Mouse (Mus musculus): Measurements from ENCODE around the gene Iqschfp.

Gene Iqschfp

DNA sequence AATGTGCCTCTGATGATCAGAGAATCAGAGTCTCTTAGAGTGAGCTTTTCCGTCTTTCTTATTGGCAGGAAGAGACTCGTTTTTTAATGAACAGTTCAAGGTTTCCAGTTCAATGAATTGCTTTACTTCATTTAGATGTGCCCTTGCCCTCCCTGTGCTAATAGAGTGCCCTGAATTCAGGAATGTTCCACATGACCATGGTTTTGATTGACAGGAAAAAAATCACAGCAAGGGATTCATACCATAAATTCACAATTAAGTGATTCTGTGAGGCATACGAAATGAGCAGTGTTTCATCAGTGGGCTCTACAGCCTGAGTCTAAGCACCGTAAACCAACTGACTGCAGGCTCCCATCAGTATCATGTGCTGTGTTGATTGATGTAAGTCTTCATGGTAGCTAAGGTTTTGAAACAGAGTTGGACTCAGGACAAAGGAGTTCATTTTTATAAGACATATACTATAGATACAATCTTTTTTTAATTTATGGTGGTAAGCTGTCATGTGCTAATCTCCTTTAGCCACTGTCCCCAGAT, 312.0 kb downstream of the Iqschfp start:
- DNase-seq (ENCODE audit: low spot score), result no peak

DNA sequence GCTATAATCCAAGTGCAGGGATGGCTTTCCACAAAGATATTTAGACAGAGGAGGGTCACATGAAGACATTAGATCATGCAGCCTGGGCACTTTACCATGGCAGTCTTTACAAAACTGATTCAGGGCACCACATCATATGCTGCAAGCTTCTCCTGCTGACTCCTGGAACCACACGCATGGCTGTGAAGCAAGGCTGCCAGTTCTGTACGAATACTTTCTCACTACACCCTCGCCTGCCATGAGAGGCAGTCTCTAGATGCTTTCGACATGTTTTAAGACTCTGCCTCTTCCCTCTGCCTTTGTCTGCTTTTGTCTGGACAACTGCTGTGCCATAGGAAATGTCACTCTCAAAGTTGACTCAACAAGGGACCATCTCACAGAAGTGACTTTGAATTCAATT, 318.4 kb downstream of the Iqschfp start:
- no peak for DNase-seq (ENCODE audit: low spot score)

DNA sequence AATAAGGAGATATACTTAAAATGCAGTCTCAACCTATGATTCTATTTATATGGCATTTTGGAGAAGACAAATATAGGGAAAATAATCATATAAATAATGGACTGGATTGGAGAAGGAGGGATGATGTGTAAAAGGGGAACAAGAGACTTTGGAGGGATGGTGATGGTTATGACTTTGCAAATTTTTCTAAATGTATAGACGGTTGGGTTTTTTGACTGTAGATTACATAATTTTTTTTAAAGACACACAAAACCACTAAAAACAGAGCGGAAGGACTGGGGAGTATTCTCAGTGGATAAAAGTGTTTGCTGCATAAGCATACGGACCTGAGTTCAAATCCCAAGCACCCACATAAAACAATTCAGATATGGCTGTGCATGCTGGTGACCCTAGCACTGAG, 329.4 kb downstream of the Iqschfp start:
- DNase-seq (ENCODE audit: low spot score), result no peak

DNA sequence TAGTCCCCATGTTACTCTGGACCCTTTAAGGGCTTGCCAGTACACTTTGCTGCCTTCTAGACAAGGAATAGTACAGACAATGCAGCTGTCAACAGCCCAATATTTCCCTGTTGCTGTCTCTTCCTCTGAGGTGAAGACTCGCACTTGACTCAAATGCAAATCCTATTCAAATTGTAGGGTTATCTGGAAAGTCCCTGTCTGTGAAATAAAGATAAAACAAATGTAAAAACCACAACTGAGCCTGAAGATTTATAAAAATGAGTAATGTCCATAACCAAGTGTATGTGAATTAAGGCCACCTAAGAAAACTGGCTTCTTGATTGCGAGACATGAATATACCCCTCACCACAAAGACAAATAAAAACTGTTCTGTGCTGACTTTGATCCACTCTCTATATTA, 347.9 kb downstream of the Iqschfp start:
- no peak for DNase-seq (ENCODE audit: low spot score)

DNA sequence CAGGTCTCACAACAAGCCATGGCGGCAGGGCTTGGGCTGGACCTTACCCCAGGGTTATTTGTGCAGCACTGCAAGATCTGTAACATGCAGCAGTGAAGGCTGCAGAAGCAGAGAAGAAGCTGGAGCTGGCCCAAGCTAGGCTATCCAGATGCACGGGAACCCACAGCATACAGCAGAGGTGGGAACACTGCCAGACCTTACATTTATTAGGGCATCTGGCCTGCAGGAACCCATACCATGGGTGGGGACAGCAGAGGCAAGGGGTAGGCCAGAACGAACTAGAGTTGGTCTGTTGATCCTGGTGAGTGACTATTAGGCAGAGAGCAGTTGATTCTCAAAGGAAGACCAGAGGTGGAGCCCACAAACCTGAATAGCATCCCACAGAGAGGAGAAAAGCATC, 351.2 kb downstream of the Iqschfp start:
- no peak for DNase-seq (ENCODE audit: low spot score)

DNA sequence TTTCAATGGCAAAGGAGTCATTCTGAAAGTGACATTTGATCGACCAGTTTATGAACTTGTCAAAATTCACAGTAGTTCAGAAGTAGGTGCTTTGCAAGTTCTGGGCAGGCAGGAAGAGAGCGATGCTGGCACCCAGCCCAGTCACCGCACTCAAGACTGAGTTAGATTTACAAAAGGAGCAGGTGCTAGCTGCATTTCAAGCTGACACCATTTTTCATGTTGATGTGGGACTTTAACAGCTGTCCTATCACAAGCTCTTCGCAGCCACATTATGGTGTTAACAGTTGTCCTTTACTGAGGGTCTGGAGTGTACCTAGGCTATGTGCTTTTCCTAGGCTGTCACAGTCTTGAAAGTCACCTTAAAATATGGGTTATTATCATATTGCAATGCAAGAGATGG, 354.1 kb downstream of the Iqschfp start:
- DNase-seq (ENCODE audit: low spot score), result no peak

GRCm38 (mm10) chr3:68250589-68250988, 358.6 kb downstream of the Iqschfp start:
- no peak for DNase-seq (ENCODE audit: low spot score)

DNA sequence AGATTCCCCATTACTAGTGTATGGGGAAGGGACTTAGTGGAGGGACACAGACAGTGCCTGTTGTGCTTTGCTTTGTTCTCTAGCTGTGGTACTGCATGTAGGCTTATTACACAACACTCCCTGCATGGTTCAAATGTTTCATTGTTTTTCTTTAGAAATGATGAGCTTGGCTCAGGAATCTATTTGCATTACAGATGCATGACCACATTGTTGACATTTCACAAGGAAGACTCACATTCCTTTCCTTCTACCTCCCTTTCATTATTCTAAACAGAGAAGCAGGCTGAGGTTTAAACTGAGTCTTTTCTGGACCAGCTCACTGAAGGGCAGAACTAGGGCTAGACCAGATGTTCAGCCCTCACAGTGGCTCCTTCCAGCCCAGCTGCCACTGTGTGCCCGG, 360.3 kb downstream of the Iqschfp start:
- DNase-seq (ENCODE audit: low spot score), result peak; percentile 3

DNA sequence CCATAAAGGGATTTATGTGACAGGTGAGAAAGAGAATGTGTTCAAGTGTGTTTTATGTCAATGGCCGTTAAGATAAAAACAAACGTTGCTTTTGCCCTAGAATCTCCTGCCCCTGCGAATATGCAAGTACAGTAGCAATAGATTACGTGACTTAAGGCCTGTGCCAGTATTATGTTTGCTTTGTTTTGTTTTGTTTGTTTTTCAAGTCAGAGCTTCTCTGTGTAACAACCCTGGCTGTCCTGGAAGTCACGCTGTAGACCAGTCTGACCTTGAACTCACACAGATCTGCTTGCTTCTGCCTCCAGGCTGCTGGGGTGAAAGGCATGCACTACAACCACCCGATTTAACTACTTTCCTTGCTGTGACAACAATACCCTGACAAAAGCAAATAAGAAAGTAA, 370.3 kb downstream of the Iqschfp start:
- no peak for DNase-seq (ENCODE audit: low spot score)

GRCm38 (mm10) chr3:68267905-68268304, 375.9 kb downstream of the Iqschfp start:
- DNase-seq (ENCODE audit: low spot score), result no peak

- DNase-seq (ENCODE audit: low spot score), result no peak
These were observed 377.2 kb downstream of the Iqschfp start for GRCm38 (mm10) chr3:68269251-68269650.

GRCm38 (mm10) chr3:68270246-68270645, 378.2 kb downstream of the Iqschfp start:
- DNase-seq (ENCODE audit: low spot score), result no peak

DNA sequence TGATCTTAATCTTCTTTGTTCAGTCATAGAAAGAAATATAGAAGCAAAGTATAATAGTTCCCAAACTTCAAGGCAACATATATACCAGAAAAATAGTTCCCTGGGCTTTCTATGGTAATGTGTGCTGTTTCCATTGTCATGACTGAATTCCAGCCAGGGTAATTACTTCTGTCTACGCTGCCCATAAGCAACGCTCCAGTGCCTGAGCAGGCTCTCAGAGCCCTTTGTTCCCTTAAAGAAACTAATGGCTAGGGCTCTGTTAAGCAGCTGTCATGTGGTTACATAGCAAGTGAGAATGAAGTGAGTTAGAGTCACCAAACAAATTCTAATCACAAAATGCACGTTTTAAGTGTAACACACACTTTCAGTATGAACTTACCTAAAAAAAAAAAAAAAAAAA, 379.4 kb downstream of the Iqschfp start:
- DNase-seq (ENCODE audit: low spot score), result no peak

- no peak for DNase-seq (ENCODE audit: low spot score)
These were observed 379.8 kb downstream of the Iqschfp start for GRCm38 (mm10) chr3:68271881-68272280.

GRCm38 (mm10) chr3:68282844-68283594, 391.0 kb downstream of the Iqschfp start:
- DNase-seq (ENCODE audit: low spot score), result peak; percentile 19

DNA sequence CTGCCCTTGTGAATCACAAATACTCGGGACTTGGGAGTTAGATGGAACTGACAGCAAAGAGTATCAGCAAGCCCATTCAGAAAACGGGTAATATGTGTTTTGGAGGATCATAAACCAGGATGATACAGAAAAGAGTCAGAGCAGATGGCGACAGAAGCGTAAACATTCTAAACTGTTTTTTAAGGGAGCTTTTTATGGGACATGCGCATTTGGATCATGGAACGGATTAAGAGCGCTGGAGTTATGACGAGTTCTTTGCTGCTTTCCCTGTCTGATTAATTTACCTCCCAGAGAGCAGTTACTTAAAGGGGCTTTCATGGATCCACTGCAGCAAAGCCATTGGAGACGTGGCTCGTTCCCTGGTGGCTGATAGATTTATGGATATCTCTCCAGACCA, 391.6 kb downstream of the Iqschfp start:
- DNase-seq (ENCODE audit: low spot score), result no peak

GRCm38 (mm10) chr3:68284500-68284899, 392.5 kb downstream of the Iqschfp start:
- no peak for DNase-seq (ENCODE audit: low spot score)

- no peak for DNase-seq (ENCODE audit: low spot score)
These were observed 404.7 kb downstream of the Iqschfp start for GRCm38 (mm10) chr3:68296752-68297151.

DNA sequence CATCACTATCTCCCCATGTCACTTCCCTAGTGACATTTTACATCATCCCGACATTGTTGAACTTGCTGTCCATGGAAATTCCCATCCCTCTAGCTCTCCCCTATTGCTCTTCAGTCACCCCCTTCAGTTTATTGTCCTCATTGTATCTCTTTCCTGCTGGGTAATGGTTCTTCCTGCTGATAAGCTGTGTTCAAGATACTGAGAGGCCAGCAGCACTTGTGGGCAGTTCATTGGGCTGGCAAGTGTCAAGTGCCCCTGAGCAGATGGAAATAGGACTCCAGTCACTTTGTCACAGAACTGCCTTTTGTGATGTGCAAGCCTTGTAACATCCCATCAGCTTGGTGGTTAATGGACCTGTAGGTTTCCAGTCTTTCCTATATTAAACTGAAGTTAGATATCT, 413.6 kb downstream of the Iqschfp start:
- DNase-seq (ENCODE audit: low spot score), result no peak

DNA sequence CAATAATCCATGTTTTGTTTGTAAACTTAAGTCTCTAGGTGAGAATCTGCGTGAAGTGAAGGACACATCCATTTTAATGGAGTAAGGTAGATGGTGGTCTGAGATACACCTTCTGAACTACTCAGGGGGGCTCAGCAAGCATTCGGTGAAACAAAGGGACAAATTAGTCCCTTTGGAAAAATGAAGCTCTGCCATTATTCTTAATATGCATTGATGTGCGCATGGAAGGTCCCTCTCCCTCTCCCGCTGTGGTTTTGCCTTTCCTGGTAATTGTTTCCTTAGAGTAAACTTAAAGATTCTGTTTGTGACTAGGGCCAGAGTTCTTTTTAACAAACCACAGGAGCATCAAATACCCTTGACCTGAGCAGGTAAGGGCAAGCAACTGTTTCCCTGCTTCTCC, 414.7 kb downstream of the Iqschfp start:
- no peak for DNase-seq (ENCODE audit: low spot score)

GRCm38 (mm10) chr3:68325575-68325974, 433.5 kb downstream of the Iqschfp start:
- DNase-seq (ENCODE audit: low spot score), result no peak

GRCm38 (mm10) chr3:68332515-68332914, 440.5 kb downstream of the Iqschfp start:
- no peak for DNase-seq (ENCODE audit: low spot score)

GRCm38 (mm10) chr3:68335501-68335900, 443.5 kb downstream of the Iqschfp start:
- no peak for DNase-seq (ENCODE audit: low spot score)

GRCm38 (mm10) chr3:68350624-68351023, 458.6 kb downstream of the Iqschfp start:
- DNase-seq (ENCODE audit: low spot score), result no peak

All from yolk sac, embryonic 10.5 days (tissue).